Mouse (Mus musculus) embryonic facial prominence, embryonic 13.5 days (tissue): ENCODE results near the gene Evi2b. TPM values are rescaled to one million over a fixed set of nuclear protein-coding genes. Genes with fewer than 3 reads are reported as not detected.

Experiments
- ATAC-seq: fragments of 200-750 bp; cut with Nextera tagmentation; 2 replicates; pipeline ENCODE4 v1.8.0; 2017; ENCODE audit warnings: low read depth; ENCODE audit not compliant: insufficient number of reproducible peaks, insufficient read depth, low FRiP score, low TSS enrichment
- H3K27ac ChIP-seq: fragments of 300-500 bp; sonication (generic); 2 replicates; pipeline ENCODE4 v1.5.1; 2015; ENCODE audit warnings: moderate library complexity, mild to moderate bottlenecking, inconsistent platforms
- H3K27me3 ChIP-seq: fragments of 300-500 bp; sonication (generic); 2 replicates; pipeline ENCODE4 v1.6.1; 2015; ENCODE audit warnings: mild to moderate bottlenecking, inconsistent platforms
- H3K36me3 ChIP-seq: fragments of 300-500 bp; sonication (generic); 2 replicates; pipeline ENCODE4 v1.6.1; 2015; ENCODE audit warnings: mild to moderate bottlenecking, inconsistent platforms
- H3K4me1 ChIP-seq: fragments of 300-500 bp; sonication (generic); 2 replicates; pipeline ENCODE4 v1.6.1; 2015; ENCODE audit warnings: inconsistent platforms
- H3K4me2 ChIP-seq: fragments of 300-500 bp; sonication (generic); 2 replicates; pipeline ENCODE4 v1.6.1; 2015; ENCODE audit warnings: moderate library complexity, mild to moderate bottlenecking, inconsistent platforms
- H3K4me3 ChIP-seq: fragments of 300-500 bp; sonication (generic); 2 replicates; pipeline ENCODE4 v1.5.1; 2015; ENCODE audit warnings: mild to moderate bottlenecking, inconsistent platforms
- H3K9ac ChIP-seq: fragments of 300-500 bp; sonication (generic); 2 replicates; pipeline ENCODE4 v1.6.1; 2015; ENCODE audit warnings: mild to moderate bottlenecking, inconsistent platforms
- H3K9me3 ChIP-seq: fragments of 300-500 bp; sonication (generic); 2 replicates; pipeline ENCODE4 v1.6.1; 2016; ENCODE audit warnings: inconsistent platforms
- WGBS: fragments of 180-500 bp; shearing (Covaris S2); methylation state at CpG from one replicate; pipeline ENCODE4 v1.1.7; 2015; ENCODE audit warnings: mixed read lengths; 5-methylcytosine and 5-hydroxymethylcytosine counted together
- polyA plus RNA-seq: library from polyadenylated mRNA; unstranded; fragments of >200 nt; fragmentation: Nextera tagmentation; extraction: Ambion mirVana; gene quantifications from 2 replicates; pipeline ENCODE4 v1.2.1, GENCODE M21; 2015

Evi2b gene
- polyA plus RNA-seq, 1 experiment from 2014 or later = 0.41 TPM

- WGBS = 85% methylated on average over 6 of the region's 6 CpGs
- Histone ChIP-seq H3K36me3 (peaks cover 46% of the 10 kb centered on the region), H3K27ac (no peak overlapping the region), H3K9ac (no peak overlapping the region), H3K9me3 (no peaks in the 10 kb centered on the region), H3K27me3 (no peaks in the 10 kb centered on the region), H3K4me2 (no peak overlapping the region), H3K4me3 (no peak overlapping the region), H3K4me1 (no peaks in the 10 kb centered on the region)
- ATAC-seq = no peak
Observed at GRCm38 (mm10) chr11:79483392-79483791, 40.2 kb downstream of the Evi2b start.

DNA sequence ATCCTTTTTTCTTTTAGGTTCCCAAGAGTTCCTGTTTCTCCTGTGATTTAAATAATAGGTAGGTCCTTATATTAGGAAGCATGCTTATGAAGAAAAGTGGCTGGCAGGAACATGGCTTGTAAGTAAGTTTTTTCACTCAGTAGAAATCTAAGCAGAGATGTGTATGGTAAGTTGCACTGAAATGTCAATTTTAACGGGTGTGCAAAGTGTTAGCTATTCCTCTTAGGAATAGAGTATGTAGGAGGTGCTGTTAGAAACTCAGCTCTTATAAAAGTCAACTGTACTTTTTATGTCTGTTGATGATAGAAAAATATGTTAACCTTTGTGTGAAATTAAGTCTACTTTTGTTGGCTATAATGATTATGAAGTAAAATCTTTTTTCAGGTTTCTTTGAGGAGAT lies 55.5 kb downstream of the Evi2b start:
- Histone ChIP-seq H3K4me1 (no peaks in the 10 kb centered on the region), H3K27me3 (no peaks in the 10 kb centered on the region), H3K36me3 (peaks cover 40% of the 10 kb centered on the region), H3K4me2 (no peak overlapping the region), H3K9ac (no peak overlapping the region), H3K4me3 (no peak overlapping the region), H3K9me3 (no peaks in the 10 kb centered on the region), H3K27ac (no peak overlapping the region)
- WGBS = 57% methylated on average over 1 of the region's 1 CpGs
- no peak for ATAC-seq

Other genes with a start within 250 kb of the Evi2b start
- gene Gm9964, start 226.9 kb downstream of the Evi2b start, polyA plus RNA-seq = not detected in 2 replicates
- gene Nf1, start 184.1 kb downstream of the Evi2b start, polyA plus RNA-seq = 7.8 and 8.6 TPM in 2 replicates
- 0.21 and 0.56 TPM in 2 replicates for gene Omg, start 19.7 kb downstream of the Evi2b start, polyA plus RNA-seq
- gene Evi2, start 6.8 kb upstream of the Evi2b start, polyA plus RNA-seq = 1.0 and 1.4 TPM in 2 replicates
- gene Evi2a, start 6.8 kb upstream of the Evi2b start, polyA plus RNA-seq = 3.2 and 4.7 TPM in 2 replicates
- 7.6 and 7.7 TPM in 2 replicates for gene Rab11fip4, start 67.5 kb upstream of the Evi2b start, polyA plus RNA-seq